Mouse (Mus musculus) brain, embryonic 14.5 days (tissue): ENCODE measurements around the gene Nek6.

ENCODE experiments used
- CTCF ChIP-seq: fragments of 200-500 bp; IDR thresholded peaks from 2 replicates; pipeline ENCODE4 v1.5.1; 2012; ENCODE audit warnings: inconsistent platforms, mild to moderate bottlenecking, moderate library complexity, borderline replicate concordance; ENCODE audit not compliant: insufficient read depth, insufficient read length; ENCODE audit errors: extremely low read depth
- POLR2A ChIP-seq: fragments of 200-500 bp; IDR thresholded peaks from 2 replicates; pipeline ENCODE4 v1.6.1; 2012; ENCODE audit warnings: mild to moderate bottlenecking, inconsistent platforms, borderline replicate concordance; ENCODE audit not compliant: poor library complexity, insufficient read depth, insufficient read length, severe bottlenecking; ENCODE audit errors: extremely low read depth

DNA sequence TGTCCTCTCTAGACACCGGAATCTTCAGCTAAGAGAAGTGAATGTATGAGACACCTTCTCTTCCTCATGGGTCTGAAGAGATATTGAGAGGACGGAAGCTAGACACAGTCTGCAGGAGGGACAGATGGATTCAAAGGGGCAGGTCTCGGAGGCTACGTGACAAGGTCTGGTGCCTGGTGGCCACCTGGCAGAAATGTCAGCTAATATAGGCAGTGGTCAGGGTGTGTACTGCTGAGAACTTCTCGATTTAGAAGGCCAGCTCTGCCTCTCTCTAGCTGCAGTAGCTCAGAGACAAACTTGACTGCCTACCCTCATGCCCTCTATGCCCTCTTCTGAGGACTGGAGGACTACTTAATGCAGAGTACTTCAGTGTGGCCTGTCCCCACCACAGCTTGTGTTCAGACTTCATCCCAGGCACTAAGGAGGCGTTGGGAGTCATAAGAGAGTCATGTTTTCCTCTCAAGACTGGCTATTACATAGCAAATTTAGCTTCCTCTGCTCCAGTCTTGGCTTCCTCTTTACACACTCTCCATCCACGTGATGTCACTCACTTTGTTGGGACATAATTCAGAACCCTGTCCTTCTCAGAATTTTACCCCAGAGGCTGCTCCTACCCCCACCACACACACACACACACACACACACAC lies 28.3 kb upstream of the Nek6 start:
- TF ChIP-seq POLR2A (no peak), CTCF (no peak)
